ENCODE assay signal across 9 mouse cellular contexts in the genomic region with DNA sequence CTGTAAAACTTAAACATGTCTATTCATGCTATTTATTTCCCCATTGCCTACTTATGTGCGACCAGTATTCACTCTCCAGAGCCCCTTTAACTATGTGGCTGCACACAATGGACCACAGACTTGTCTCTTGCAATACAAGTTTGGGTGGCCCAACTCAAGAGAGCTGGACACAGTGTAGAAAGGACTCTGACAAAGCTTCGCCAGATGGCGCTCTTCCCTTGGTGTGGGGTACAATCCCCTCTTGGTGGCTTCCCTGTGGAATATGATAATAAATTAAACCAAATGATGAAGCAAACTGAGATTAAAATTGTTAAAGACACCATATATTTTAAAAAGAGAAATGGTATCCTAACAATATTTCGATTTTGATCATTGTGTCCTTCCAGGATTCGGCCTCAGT.
A peak's percentile ranks its signal among the peaks of the same experiment; 100 is the strongest.
DNase-seq lines count a peak whose midpoint lies in the region; ATAC-seq and TF ChIP-seq lines count a peak whose summit lies in the region.
"Had no signal": no experiment of that assay in that cellular context is flagged by ENCODE, and none has a peak within 500 bp of the region (broad histone marks: within the 10 kb centered on the region; RNA-seq: fewer than 3 reads in every experiment).

No protein-coding gene starts in this region.

- H3K4me2 ChIP-seq in kidney, embryonic 14.5 days (replicated peaks; ENCODE audit: low read depth, low read length), result no peak overlapping the region
- H3K4me2 ChIP-seq in limb, embryonic 11.5 days (ENCODE audit: low read depth, severe bottlenecking), result no peak overlapping the region
- H3K4me2 ChIP-seq: lung, embryonic 15.5 days had no signal

- ATAC-seq in kidney, embryonic 14.5 days (ENCODE audit: low FRiP score, low TSS enrichment), result no peak
- ATAC-seq in Patski, result no peak
- no peak for ATAC-seq in limb, embryonic 11.5 days (ENCODE audit: insufficient number of reproducible peaks, low FRiP score, low TSS enrichment, low read depth)

- in situ Hi-C loops in Patski (cut with MboI; ENCODE audit: low pct_unique_long_range_greater_than_20kb), result loop anchor here (25.0 kb wide), 1 partner anchor 665 kb away; no protein-coding TSS in a partner anchor

- TF ChIP-seq CTCF in Patski (IDR thresholded peaks at IDR 0.05), result peak; percentile 57

- 60% methylated on average over 5 of the region's 5 CpGs for WGBS in kidney, embryonic 14.5 days
- WGBS in limb, embryonic 11.5 days, result 60% methylated on average over 5 of the region's 5 CpGs

- no peaks in the 10 kb centered on the region for H3K27me3 ChIP-seq in kidney, embryonic 14.5 days (ENCODE audit: control insufficient read depth, insufficient read depth, low read length)
- peaks cover 32% of the 10 kb centered on the region for H3K27me3 ChIP-seq in Patski
- H3K27me3 ChIP-seq in limb, embryonic 11.5 days (ENCODE audit: control insufficient read depth, insufficient read depth, low read length), result no peaks in the 10 kb centered on the region
- H3K27me3 ChIP-seq: lung, embryonic 15.5 days had no signal

- CTCF ChIA-PET in Patski (lab: Charles Lee), result no interaction called here

- no peak overlapping the region for H3K27ac ChIP-seq in kidney, embryonic 14.5 days (ENCODE audit: low read depth, low read length)
- H3K27ac ChIP-seq in limb, embryonic 11.5 days (replicated peaks; ENCODE audit: low read depth, low read length), result no peak overlapping the region
- H3K27ac ChIP-seq: lung, embryonic 15.5 days had no signal

- DNase-seq in adrenal gland, postnatal 36 days, result peak; percentile 8 to 16
- DNase-seq in adrenal gland, adult 2 months, result no peak
- DNase-seq in kidney, postnatal 4 days, result peak; percentile 66 to 67
- DNase-seq in Patski (ENCODE audit: low read depth, low spot score), result no peak
- DNase-seq in limb, embryonic 11.5 days (ENCODE audit: low spot score), result peak; percentile 49
- no peak for DNase-seq in ovary, postnatal 14 days (ENCODE audit: low spot score)
- DNase-seq in left cerebral cortex, adult 8-10 months (ENCODE audit: low spot score in 2 of 2), result no peak

- no peaks in the 10 kb centered on the region for H3K36me3 ChIP-seq in kidney, embryonic 14.5 days (ENCODE audit: control insufficient read depth, insufficient read depth, low read length)
- H3K36me3 ChIP-seq in limb, embryonic 11.5 days (ENCODE audit: control insufficient read depth, insufficient read depth, low read length), result no peaks in the 10 kb centered on the region
- H3K36me3 ChIP-seq: lung, embryonic 15.5 days had no signal

- H3K4me1 ChIP-seq in kidney, embryonic 14.5 days (ENCODE audit: control insufficient read depth, insufficient read depth, low read length), result no peaks in the 10 kb centered on the region
- no peaks in the 10 kb centered on the region for H3K4me1 ChIP-seq in limb, embryonic 11.5 days (ENCODE audit: control insufficient read depth, insufficient read depth, low read length)
- H3K4me1 ChIP-seq: lung, embryonic 15.5 days had no signal

- POLR2A ChIA-PET in Patski (lab: Charles Lee), result no interaction called here

- no peak overlapping the region for H3K4me3 ChIP-seq in kidney, embryonic 14.5 days (ENCODE audit: low read length)
- H3K4me3 ChIP-seq in limb, embryonic 11.5 days (ENCODE audit: low read depth, low read length), result no peak overlapping the region
- H3K4me3 ChIP-seq: lung, embryonic 15.5 days had no signal

- H3K9ac ChIP-seq in kidney, embryonic 14.5 days (ENCODE audit: low read depth, low read length), result no peak overlapping the region
- H3K9ac ChIP-seq in limb, embryonic 11.5 days (ENCODE audit: low read length), result no peak overlapping the region
- H3K9ac ChIP-seq: lung, embryonic 15.5 days had no signal

- H3K9me3 ChIP-seq in kidney, embryonic 14.5 days (ENCODE audit: control insufficient read depth, low read length), result no peaks in the 10 kb centered on the region
- H3K9me3 ChIP-seq in limb, embryonic 11.5 days (ENCODE audit: control insufficient read depth, low read length), result no peaks in the 10 kb centered on the region
- H3K9me3 ChIP-seq: lung, embryonic 15.5 days had no signal

Comparison
In these comparisons a context has a peak if more than half of its experiments do, and no peak if none do; other contexts are left out.
1. DNase-seq: peak in adrenal gland, postnatal 36 days (2 of 2), kidney, postnatal 4 days (2 of 2) and limb, embryonic 11.5 days (single experiment); none in adrenal gland, adult 2 months (single experiment), Patski (single experiment), ovary, postnatal 14 days (single experiment) and left cerebral cortex, adult 8-10 months (0 of 2).